Mouse (Mus musculus): ENCODE measurements around the gene Doxl2. TPM values are rescaled to one million over a fixed set of nuclear protein-coding genes. Genes with fewer than 3 reads are reported as not detected.

The Doxl2 gene
- polyA plus RNA-seq, 1 experiment from 2014 or later = not detected

GRCm38 (mm10) chr6:49003381-49003780 is 28.6 kb downstream of the Doxl2 start:
- H3K4me3 ChIP-seq (ENCODE audit: low read length) = no peak overlapping the region
- H3K4me2 ChIP-seq (ENCODE audit: low read depth, low read length) = no peak overlapping the region
- no peak overlapping the region for H3K27ac ChIP-seq (ENCODE audit: low read length)
- no peak overlapping the region for H3K9ac ChIP-seq (ENCODE audit: low read length)
- no peak for ATAC-seq (ENCODE audit: low read depth)
- 25% methylated on average over 4 of the region's 4 CpGs for WGBS
- no peaks in the 10 kb centered on the region for H3K9me3 ChIP-seq (ENCODE audit: control insufficient read depth, low read length)
- H3K36me3 ChIP-seq (ENCODE audit: control insufficient read depth, insufficient read depth, low read length) = no peaks in the 10 kb centered on the region
- no peaks in the 10 kb centered on the region for H3K27me3 ChIP-seq (ENCODE audit: control insufficient read depth, insufficient read depth, low read depth, low read length)
- peaks cover 1% of the 10 kb centered on the region; the same call in 1 of the 2 replicates for H3K4me1 ChIP-seq (replicated peaks; ENCODE audit: control insufficient read depth, insufficient read depth, low read length)

GRCm38 (mm10) chr6:49007981-49008380 is 33.2 kb downstream of the Doxl2 start:
- 0% methylated on average over 9 of the region's 9 CpGs for WGBS
- no peaks in the 10 kb centered on the region for H3K27me3 ChIP-seq (ENCODE audit: control insufficient read depth, insufficient read depth, low read depth, low read length)
- peak overlapping the region; percentile 58 for H3K9ac ChIP-seq (ENCODE audit: low read length)
- H3K27ac ChIP-seq (ENCODE audit: low read length) = no peak overlapping the region
- peak overlapping the region; percentile 59 for H3K4me2 ChIP-seq (ENCODE audit: low read depth, low read length)
- no peaks in the 10 kb centered on the region for H3K36me3 ChIP-seq (ENCODE audit: control insufficient read depth, insufficient read depth, low read length)
- ATAC-seq (ENCODE audit: low read depth) = no peak
- peaks cover 2% of the 10 kb centered on the region; the same call in 1 of the 2 replicates for H3K4me1 ChIP-seq (replicated peaks; ENCODE audit: control insufficient read depth, insufficient read depth, low read length)
- peaks cover 3% of the 10 kb centered on the region; the same call in 1 of the 2 replicates for H3K9me3 ChIP-seq (ENCODE audit: control insufficient read depth, low read length)
- H3K4me3 ChIP-seq (ENCODE audit: low read length) = peak overlapping the region; percentile 47

DNA sequence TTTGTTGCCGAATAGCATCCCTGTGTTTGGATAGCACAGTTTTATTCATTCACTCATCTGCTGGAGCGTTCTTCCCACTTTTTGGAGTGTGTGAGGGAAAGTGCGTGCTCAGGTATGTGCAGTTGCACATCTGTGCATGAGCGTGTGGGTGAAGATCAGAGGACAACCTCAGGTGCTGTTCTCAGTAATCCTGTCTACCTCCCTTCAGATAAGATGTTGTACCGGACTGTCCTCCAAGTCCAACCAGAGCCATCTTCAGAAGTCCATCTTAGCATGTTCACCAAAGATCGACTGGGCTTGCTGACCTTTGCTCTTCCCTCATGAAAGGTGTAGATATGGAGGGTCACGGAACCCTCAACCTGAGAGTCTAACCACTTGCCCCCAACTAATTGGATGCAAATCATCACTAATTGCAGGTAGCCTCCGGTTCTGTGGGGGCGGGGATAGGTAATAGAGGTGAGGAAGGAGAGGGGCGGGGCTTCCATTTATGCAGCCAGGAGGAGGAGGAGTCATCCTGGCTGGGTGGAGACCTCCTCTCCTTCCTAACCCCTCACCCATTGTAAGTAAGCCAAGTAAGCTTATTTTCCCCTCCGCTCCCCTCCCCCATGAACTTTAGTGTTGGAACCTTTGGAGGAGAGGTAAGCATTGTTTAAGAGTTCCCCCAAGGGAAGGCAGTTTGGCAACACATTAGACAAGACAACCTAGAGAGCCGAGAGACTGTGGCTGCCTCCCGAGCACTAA is 33.8 kb downstream of the Doxl2 start:
- WGBS = 16% methylated on average over 13 of the region's 13 CpGs
- Histone ChIP-seq H3K9ac (ENCODE audit: low read length) (peak overlapping the region; percentile 58), H3K4me3 (ENCODE audit: low read length) (peak overlapping the region; percentile 47), H3K36me3 (ENCODE audit: control insufficient read depth, insufficient read depth, low read length) (no peaks in the 10 kb centered on the region), H3K27me3 (ENCODE audit: control insufficient read depth, insufficient read depth, low read depth, low read length) (no peaks in the 10 kb centered on the region), H3K4me1 (replicated peaks; ENCODE audit: control insufficient read depth, insufficient read depth, low read length) (peaks cover 2% of the 10 kb centered on the region; the same call in 1 of the 2 replicates), H3K4me2 (ENCODE audit: low read depth, low read length) (peak overlapping the region; percentile 59), H3K27ac (ENCODE audit: low read length) (no peak overlapping the region), H3K9me3 (ENCODE audit: control insufficient read depth, low read length) (peaks cover 3% of the 10 kb centered on the region; the same call in 1 of the 2 replicates)
- no peak for ATAC-seq (ENCODE audit: low read depth)

DNA sequence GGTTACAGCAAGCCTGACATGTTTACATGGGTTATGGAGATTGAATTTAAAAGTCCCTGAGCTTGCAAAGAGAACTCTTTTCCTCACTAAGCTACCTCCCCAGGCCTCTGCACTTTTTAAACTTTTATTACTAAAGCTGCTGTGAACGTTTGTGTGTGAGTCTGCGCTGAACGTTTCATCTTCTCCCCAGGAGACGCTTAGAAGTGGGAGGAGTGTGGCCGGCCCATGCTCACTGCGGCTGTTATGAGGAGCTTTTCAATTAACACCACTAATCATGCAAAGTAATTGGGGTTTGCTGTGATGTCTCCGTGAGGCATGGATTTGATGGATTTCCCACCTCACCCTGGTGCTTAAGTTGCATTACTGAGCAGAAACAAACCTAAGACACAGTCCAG is 34.4 kb downstream of the Doxl2 start:
- H3K4me1 ChIP-seq (replicated peaks; ENCODE audit: control insufficient read depth, insufficient read depth, low read length) = peaks cover 2% of the 10 kb centered on the region; the same call in 1 of the 2 replicates
- no peak overlapping the region for H3K4me3 ChIP-seq (ENCODE audit: low read length)
- no peak overlapping the region for H3K9ac ChIP-seq (ENCODE audit: low read length)
- H3K27ac ChIP-seq (ENCODE audit: low read length) = no peak overlapping the region
- no peaks in the 10 kb centered on the region for H3K36me3 ChIP-seq (ENCODE audit: control insufficient read depth, insufficient read depth, low read length)
- no peaks in the 10 kb centered on the region for H3K27me3 ChIP-seq (ENCODE audit: control insufficient read depth, insufficient read depth, low read depth, low read length)
- peak overlapping the region; percentile 59; the same call in 1 of the 2 replicates for H3K4me2 ChIP-seq (ENCODE audit: low read depth, low read length)
- WGBS = 27% methylated on average over 7 of the region's 7 CpGs
- no peak for ATAC-seq (ENCODE audit: low read depth)
- peaks cover 3% of the 10 kb centered on the region; the same call in 1 of the 2 replicates for H3K9me3 ChIP-seq (ENCODE audit: control insufficient read depth, low read length)

GRCm38 (mm10) chr6:49009665-49010064 is 34.9 kb downstream of the Doxl2 start:
- no peak overlapping the region for H3K9ac ChIP-seq (ENCODE audit: low read length)
- H3K9me3 ChIP-seq (ENCODE audit: control insufficient read depth, low read length) = peaks cover 3% of the 10 kb centered on the region; the same call in 1 of the 2 replicates
- no peak for ATAC-seq (ENCODE audit: low read depth)
- WGBS = 83% methylated on average over 1 of the region's 1 CpGs
- no peak overlapping the region for H3K4me3 ChIP-seq (ENCODE audit: low read length)
- H3K4me1 ChIP-seq (replicated peaks; ENCODE audit: control insufficient read depth, insufficient read depth, low read length) = peaks cover 2% of the 10 kb centered on the region; the same call in 1 of the 2 replicates
- no peaks in the 10 kb centered on the region for H3K27me3 ChIP-seq (ENCODE audit: control insufficient read depth, insufficient read depth, low read depth, low read length)
- H3K36me3 ChIP-seq (ENCODE audit: control insufficient read depth, insufficient read depth, low read length) = no peaks in the 10 kb centered on the region
- no peak overlapping the region for H3K27ac ChIP-seq (ENCODE audit: low read length)
- no peak overlapping the region for H3K4me2 ChIP-seq (ENCODE audit: low read depth, low read length)

DNA sequence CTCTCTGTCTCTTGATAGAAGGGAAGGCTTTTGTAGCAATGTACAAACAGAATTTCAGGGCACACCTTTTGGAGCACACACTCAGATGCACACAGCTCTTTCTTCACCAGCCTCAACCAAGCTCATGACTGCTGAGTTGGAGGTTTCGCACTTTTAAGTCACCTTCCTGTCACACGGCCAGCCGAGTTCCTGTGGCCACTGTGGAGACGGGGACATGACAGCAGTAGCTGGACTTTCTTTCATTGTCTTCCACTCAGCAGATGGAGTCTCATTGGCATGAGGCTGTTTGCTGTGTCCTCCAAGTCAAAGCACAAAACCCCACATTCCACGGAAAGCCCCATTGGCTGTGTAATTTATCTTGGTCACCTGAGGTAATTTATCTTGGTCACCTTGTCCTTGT is 36.4 kb downstream of the Doxl2 start:
- H3K9me3 ChIP-seq (ENCODE audit: control insufficient read depth, low read length) = peaks cover 3% of the 10 kb centered on the region; the same call in 1 of the 2 replicates
- H3K36me3 ChIP-seq (ENCODE audit: control insufficient read depth, insufficient read depth, low read length) = no peaks in the 10 kb centered on the region
- no peaks in the 10 kb centered on the region for H3K27me3 ChIP-seq (ENCODE audit: control insufficient read depth, insufficient read depth, low read depth, low read length)
- no peak overlapping the region for H3K9ac ChIP-seq (ENCODE audit: low read length)
- ATAC-seq (ENCODE audit: low read depth) = no peak
- H3K4me3 ChIP-seq (ENCODE audit: low read length) = no peak overlapping the region
- H3K27ac ChIP-seq (ENCODE audit: low read length) = no peak overlapping the region
- whole genome bisulfite sequencing = 58% methylated on average over 5 of the region's 5 CpGs
- no peak overlapping the region for H3K4me2 ChIP-seq (ENCODE audit: low read depth, low read length)
- peaks cover 2% of the 10 kb centered on the region; the same call in 1 of the 2 replicates for H3K4me1 ChIP-seq (replicated peaks; ENCODE audit: control insufficient read depth, insufficient read depth, low read length)

DNA sequence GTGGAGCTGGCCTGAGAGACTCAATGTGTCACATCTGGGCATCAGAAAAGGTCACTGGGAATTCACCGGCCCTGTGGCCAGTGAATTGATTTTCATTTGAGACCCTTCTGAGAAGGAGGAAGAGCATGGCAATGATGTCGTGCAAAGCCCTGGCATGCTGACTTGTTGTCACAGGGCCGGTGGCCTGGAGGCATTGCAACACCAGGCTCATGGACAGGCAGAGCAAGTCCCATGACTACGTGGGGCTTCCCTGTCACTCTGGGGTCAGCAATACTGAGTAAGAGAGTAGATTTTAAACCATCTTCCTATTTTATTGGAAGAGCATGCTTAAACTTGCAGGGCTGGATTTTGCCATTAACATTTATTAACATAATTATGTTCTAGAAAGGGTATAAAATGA is 38.3 kb downstream of the Doxl2 start:
- H3K4me1 ChIP-seq (replicated peaks; ENCODE audit: control insufficient read depth, insufficient read depth, low read length) = peaks cover 2% of the 10 kb centered on the region; the same call in 1 of the 2 replicates
- peaks cover 3% of the 10 kb centered on the region; the same call in 1 of the 2 replicates for H3K9me3 ChIP-seq (ENCODE audit: control insufficient read depth, low read length)
- H3K4me2 ChIP-seq (ENCODE audit: low read depth, low read length) = no peak overlapping the region
- H3K27me3 ChIP-seq (ENCODE audit: control insufficient read depth, insufficient read depth, low read depth, low read length) = no peaks in the 10 kb centered on the region
- no peak for ATAC-seq (ENCODE audit: low read depth)
- no peak overlapping the region for H3K9ac ChIP-seq (ENCODE audit: low read length)
- H3K27ac ChIP-seq (ENCODE audit: low read length) = no peak overlapping the region
- no peak overlapping the region for H3K4me3 ChIP-seq (ENCODE audit: low read length)
- no peaks in the 10 kb centered on the region for H3K36me3 ChIP-seq (ENCODE audit: control insufficient read depth, insufficient read depth, low read length)
- 83% methylated on average over 4 of the region's 4 CpGs for WGBS

DNA sequence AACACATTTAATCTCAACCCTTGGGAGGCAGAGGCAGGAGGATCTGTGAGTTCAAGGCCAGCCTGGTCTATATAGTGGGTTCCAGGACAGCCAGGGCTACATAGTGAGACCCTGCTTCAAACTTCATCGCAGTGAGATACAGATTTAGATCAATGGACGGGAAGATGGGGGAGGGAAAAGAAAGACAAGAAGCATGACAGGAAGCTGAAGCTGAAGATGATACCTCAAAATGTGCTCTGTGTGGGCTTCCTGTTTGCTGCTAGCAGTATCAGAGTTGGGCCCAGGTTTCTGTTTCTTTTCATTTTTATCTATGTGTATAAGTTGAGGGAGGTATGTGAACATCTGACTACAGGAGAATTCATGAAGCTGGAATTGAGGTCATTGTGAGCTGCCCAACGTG is 38.7 kb downstream of the Doxl2 start:
- no peak overlapping the region for H3K4me3 ChIP-seq (ENCODE audit: low read length)
- no peak overlapping the region for H3K4me2 ChIP-seq (ENCODE audit: low read depth, low read length)
- H3K9ac ChIP-seq (ENCODE audit: low read length) = no peak overlapping the region
- H3K9me3 ChIP-seq (ENCODE audit: control insufficient read depth, low read length) = peaks cover 3% of the 10 kb centered on the region; the same call in 1 of the 2 replicates
- H3K4me1 ChIP-seq (replicated peaks; ENCODE audit: control insufficient read depth, insufficient read depth, low read length) = no peaks in the 10 kb centered on the region; the same call in 1 of the 2 replicates
- H3K36me3 ChIP-seq (ENCODE audit: control insufficient read depth, insufficient read depth, low read length) = no peaks in the 10 kb centered on the region
- ATAC-seq (ENCODE audit: low read depth) = no peak
- 76% methylated on average over 3 of the region's 3 CpGs for WGBS
- H3K27ac ChIP-seq (ENCODE audit: low read length) = no peak overlapping the region
- H3K27me3 ChIP-seq (ENCODE audit: control insufficient read depth, insufficient read depth, low read depth, low read length) = no peaks in the 10 kb centered on the region

GRCm38 (mm10) chr6:49017150-49017549 is 42.4 kb downstream of the Doxl2 start:
- no peaks in the 10 kb centered on the region for H3K27me3 ChIP-seq (ENCODE audit: control insufficient read depth, insufficient read depth, low read depth, low read length)
- H3K9me3 ChIP-seq (ENCODE audit: control insufficient read depth, low read length) = no peaks in the 10 kb centered on the region
- no peaks in the 10 kb centered on the region for H3K36me3 ChIP-seq (ENCODE audit: control insufficient read depth, insufficient read depth, low read length)
- no peak overlapping the region for H3K9ac ChIP-seq (ENCODE audit: low read length)
- no peak overlapping the region for H3K27ac ChIP-seq (ENCODE audit: low read length)
- 31% methylated on average over 12 of the region's 12 CpGs for WGBS
- peak overlapping the region; percentile 23; the same call in 1 of the 2 replicates for H3K4me2 ChIP-seq (ENCODE audit: low read depth, low read length)
- H3K4me1 ChIP-seq (replicated peaks; ENCODE audit: control insufficient read depth, insufficient read depth, low read length) = peaks cover 2% of the 10 kb centered on the region; the same call in 1 of the 2 replicates
- no peak overlapping the region for H3K4me3 ChIP-seq (ENCODE audit: low read length)
- peak; percentile 78 for ATAC-seq (ENCODE audit: low read depth)

Data from lung, embryonic 16.5 days (tissue).